Mouse (Mus musculus) kidney, postnatal 14 days (tissue): ENCODE measurements around the gene Gm20518.
A peak's percentile ranks its signal among the peaks of the same experiment; 100 is the strongest.

Experiments used
- DNase-seq: peaks from one replicate; pipeline ENCODE4 v3.0.0; 2022; ENCODE audit warnings: mixed read lengths

The Gm20518 gene

DNA sequence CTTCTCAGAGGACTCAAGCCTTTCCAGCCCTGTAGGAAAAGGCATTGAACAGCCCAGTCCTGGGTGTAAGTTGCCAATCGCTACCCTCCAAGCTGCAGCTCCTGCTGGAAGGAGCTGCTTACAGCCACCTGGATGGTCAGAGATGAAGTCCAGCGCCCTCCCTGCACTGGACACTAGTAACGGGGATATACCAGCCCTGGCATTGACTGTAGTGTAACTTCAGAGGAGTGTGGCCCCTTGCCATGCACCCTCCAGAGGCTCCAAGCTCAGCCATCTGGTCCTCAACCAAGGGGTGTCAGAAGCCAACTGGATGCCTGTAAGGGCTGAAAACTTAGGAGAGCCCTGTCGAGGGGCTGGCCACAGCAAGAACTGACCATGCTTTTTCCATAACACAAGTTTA lies 51.5 kb downstream of the Gm20518 start:
- DNase-seq, result no peak

DNA sequence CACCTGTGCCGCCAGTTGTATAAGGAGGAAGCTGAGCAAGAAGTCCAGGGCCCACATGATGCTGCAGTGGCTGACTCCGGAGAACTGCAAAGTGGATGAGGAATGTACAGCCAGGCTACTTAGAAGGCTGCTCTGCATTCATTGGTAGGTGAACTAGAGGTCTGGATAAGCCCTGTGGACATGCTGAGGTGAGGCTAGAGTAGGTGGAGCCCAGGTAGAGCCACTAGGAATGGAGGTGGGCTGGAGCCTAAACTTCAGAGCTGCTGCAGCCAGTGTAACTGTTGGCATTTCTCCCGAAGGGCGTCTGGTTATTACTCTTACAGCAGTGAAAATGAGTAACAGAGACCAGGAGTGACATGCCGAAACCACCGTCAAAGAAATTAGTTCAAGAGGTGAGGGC lies 53.4 kb downstream of the Gm20518 start, which contains the start of gene Car15:
Car15 (minus strand) TSS at position 314 of the 400 bp plus-strand sequence.
- DNase-seq, result peak; percentile 50

DNA sequence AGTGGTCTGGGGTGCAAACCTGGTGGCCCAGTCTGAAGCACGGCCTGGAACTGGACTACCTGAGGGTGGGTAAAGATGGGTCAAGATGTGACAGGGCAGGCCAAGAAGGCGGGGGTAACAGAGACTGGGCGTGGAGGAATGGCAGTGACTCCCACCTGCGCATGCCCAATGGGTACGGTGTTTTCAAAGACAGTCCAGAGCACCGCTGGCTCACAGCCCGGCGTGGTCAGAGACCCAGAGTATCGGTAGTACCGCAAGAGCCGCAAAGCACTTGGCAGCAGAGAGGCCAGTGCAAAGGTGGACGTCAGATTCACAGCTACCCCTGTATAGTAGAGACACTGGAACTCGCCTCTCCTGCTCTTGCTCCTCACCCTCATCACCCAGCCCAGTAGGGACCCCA lies 56.0 kb downstream of the Gm20518 start:
- peak; percentile 47 for DNase-seq

DNA sequence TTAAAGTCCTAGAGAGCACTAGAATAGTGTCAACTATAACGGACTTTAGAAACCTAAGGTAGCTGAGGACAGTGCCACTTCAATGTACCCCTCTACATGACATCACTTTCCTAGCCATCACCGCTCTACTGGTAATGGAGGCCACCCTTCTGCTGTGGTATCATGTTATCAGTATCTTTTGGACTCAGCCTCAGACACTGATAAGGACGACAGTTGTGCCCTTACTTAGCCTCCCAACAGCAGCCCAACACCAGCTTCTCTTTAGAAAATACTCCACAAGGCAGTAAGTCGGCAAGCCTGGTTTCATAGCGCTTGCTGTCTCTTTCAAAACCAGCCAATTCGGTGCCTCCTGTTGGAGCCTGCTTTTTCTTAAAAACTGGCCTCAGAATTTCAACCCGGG lies 56.9 kb downstream of the Gm20518 start:
- no peak for DNase-seq

DNA sequence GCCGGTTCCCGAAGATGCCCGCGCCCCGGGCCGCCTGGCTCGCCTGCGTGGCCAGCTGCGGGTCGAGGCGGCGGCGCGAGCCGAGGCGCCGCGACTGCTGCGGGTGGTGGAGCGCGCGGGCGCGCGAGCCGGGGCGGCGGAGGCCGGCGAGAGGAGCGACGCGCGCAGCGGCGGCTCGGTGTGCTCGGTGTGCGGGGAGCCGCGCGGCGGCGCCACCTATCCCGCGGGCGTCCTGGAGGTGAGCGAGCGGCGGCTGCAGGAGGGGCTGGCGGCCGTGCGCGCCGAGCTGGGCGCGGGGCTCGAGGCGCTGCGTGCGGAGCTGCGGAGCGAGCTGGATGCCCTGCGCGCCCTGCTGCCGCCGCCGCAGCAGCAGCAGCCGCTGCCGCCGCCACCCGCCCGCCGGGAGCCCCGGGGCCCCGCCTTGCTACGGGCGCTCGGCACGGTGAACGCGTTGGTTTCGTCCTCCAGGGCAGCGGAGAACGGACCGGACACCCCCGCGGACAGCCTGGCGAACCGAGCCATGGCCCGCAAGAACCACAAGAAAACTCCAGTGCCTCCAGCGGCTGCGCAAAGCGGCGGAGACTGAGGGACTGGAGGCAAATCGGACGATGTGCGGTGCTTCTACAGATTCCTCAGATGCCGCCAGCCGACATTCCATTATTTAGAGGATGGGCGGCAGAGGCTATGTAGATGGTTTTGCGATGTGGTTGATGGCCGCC lies 57.6 kb downstream of the Gm20518 start:
- DNase-seq, result no peak

DNA sequence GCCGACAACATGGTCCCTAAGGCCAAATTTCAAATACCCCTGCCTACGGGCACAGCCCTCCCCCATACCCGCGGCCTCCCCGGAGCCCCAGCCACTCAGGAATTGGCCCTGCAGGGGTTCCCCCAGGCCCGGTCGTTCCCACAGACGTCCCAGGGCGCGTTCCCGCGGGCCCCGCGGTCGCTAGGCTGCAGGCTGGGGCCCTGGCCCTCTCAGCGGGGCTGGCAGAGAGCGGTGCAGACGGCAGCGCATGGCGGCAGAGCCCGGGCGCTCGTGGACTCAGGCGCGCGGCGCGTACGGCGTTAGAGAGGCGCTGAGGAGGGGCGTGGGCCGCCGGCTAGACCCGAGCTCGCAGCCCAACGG lies 58.2 kb downstream of the Gm20518 start:
- DNase-seq, result no peak

DNA sequence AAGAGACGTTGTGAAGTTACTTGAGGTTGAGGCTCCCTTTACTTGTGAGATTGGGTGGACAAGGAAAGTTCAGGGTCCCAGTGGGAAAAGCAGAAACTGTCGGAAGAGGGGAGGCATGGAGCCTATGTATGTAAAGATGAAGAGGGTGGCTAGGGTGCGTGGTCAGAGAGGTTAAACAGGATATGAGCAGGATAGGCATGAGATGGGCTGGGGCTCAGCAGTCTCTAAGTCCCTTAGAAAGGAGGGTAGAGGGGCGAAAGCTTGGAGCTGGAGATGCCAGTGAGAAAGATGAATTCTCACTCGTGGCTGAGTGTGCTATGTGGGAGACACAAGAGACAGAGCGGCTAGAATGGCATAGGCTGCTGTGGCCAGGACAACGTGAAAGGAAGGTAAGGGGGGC lies 58.6 kb downstream of the Gm20518 start, which contains the start of gene B830017H08Rik:
B830017H08Rik (plus strand) TSS at position 301 of the 400 bp plus-strand sequence.
- DNase-seq, result no peak

DNA sequence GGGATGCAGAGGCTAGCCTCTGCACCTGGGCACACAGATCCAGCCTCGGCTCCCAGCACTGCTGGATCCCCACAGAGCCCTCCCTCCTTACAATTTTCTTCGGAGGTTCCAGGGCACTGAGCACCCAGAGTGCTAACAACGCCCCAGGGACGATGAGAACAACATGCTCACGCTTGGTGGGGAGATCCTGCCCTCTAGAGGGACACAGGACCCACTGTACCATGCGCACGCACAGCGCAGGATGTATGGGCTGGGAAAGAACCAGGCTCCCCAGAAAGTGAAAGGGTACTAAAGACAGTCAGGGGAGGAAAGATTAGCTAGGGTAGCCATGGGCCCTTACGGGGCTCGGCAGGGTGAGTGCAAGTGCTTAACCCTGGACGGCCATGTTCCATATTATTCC lies 59.7 kb downstream of the Gm20518 start:
- no peak for DNase-seq

DNA sequence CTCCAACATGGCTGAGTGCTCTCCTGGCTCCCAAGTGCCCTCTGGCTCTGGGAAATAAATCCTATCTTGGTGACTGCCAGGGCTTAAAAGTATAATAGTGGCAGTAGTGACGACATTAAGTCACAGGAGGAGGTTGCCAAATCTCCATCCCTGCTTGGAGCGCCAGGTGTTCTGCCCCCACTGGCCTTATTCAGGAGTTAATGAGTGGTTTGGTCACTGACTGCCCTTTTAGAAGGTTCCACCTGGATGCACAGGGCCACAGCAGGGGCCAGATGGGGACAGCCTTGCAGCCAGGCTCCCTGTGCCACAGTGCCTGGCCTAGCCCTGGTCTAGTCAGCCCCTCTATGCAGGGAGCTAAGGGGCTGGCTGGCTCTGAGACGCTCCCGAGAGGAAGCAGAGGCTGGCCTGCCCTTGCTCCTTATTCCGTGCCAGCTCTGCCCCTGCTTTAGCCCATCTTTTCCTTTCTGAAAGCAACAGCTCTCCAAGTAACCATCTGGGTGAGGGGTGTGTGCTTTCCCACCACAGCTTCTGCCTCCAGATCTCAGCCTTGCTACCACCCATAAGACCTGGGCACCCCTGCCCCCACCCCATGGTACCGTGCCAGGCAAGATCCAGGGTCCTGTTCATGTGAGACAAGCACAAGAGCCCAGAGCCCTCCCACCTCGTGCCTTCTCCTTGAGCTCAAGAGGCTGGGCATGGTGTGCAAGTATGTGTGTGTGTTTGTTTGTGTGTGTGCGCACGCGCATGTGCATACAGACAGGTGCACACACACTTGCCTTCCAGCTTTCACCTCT lies 60.9 kb downstream of the Gm20518 start:
- DNase-seq, result peak; percentile 62

DNA sequence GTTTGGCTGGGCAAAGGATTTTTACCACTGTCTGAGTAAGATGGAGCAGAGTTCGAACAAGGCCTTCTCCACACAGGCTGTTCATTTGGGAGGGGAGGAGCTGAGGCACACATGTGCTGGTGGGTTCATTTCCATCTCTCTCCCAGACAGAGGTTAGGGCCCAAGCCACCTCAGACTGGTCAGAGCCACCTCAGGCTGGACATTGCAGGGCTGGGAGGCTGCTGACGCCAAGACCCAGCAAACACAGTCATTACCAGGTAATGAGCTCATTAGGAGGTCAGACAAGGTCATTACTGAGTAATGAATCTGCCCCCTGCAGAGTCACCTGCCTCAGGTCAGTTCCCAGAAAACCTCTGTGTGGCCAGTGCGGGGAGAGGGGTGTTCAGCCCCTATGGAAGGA lies 62.6 kb downstream of the Gm20518 start:
- peak; percentile 75 for DNase-seq

DNA sequence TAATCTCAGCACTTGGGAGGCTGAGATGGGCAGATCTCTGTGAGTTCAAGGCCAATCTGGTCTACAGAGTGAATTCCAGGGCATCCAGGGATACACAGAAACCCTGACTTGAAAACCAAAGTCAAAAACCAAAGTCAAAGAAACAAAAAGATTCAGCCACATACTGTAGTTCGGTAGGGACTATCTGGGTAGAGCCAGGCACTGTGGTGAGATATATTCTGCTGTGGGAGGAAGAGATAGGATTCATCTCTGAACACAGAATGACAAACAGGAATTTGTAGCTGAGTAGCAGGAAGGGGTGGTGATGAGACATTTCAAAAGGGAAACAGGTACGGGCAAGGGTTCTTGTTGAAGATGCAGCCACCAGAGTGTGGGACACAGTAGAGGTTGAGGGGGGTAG lies 63.2 kb downstream of the Gm20518 start:
- DNase-seq, result no peak

DNA sequence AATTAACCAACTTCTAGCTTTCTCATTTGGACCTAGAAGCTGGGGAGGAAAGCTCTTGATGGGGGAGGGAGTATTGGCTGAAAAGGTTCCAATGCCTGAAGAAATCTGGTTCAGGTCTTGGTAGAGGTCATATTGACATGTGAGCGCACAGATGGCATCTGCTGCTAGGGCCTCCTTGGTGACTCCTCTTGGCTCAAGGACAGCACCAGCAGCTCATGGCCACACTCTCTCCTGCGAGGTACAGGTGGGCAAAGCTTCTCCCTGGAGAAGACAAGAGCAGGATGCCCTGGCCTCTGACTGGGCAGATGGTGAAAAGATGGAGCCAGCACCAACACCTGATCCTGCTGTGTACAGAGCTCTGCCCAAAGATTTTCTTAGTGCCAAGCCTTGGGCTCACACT lies 65.0 kb downstream of the Gm20518 start:
- no peak for DNase-seq

DNA sequence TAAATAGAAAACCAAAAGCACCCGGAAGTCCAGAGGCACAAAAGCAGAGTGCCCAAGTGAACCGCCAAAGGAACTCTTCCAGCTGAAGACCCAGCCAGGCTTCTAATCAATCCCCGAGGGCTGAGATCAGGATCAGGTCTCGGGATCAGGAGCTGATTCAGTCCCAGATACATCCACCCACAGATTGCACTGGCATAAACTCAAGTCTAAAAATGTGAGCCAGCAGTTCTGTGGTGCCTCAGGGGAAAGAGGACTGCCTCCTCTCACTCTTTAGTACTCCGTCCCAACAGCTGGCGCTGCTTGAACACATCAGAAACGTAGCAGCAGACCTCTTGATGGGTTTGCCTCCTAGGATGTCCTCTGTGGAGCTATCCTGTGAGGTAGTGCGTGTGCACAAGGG lies 74.9 kb downstream of the Gm20518 start:
- DNase-seq, result no peak

DNA sequence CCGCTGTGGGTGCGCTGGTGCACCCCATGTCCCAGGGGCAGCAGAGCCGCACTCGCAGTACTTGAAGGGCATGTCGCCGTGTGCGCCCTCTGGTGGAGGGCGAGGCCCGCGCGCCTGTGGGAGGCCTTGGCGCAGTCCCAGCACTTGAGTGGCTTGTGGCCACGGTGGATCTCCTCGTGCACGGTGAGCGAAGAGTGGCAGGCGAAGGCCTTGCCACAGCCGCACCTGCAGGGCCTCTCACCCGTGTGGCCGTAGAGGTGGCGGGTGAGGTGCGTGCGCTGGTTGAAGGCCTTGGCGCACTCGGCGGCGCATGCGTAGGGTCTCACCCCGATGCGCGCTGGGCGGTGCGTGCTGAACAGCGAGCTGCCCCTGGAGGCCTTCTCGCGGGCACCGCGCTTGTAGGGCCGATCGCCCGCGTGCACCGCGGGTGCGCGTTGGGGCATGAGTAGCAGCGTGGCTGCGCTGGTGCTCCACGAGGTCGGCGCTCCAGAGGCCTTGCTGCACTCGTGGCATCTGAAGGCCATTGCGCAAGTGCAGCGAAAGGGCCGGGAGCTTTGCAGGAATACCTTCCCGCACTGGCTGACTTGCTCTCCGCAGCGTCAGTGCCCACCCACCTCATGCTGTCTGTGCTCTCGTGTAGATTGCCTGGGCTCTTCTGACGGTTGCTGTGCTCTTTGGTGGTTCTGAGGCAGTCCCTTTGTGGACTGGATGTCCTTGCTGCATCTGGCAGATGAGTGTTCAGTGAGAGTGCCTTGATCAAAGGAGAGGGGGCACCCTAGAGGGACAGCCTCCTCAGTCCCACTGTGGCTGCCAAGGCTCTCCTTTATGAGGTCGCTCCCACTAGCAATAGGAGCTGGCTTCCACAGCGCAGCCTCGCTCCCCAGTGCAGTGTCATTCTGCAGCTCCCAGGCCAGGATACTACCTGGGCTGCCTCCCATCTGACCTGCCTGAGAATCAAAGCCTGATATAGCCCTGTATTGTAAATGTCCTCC lies 75.8 kb downstream of the Gm20518 start:
- peak; percentile 74 for DNase-seq

DNA sequence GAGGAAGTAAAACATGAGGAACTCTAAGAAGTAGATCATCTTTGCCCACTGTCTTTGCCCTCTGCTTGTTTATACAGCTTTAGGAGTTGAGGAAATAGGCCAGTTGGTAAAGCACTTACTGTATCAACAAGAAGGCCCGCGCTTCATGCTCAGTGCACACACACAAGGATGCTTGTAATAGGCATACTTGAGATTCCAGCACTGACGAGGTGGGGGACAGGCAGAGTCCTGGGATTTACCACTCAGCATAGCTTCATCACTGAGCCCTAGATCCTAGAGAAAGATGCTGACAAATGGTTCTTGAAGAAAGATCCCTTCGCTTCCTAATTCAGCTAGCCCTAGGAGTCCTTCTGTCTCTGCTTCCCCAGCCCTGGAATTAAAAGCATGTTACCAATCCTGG lies 78.3 kb downstream of the Gm20518 start:
- DNase-seq, result no peak

DNA sequence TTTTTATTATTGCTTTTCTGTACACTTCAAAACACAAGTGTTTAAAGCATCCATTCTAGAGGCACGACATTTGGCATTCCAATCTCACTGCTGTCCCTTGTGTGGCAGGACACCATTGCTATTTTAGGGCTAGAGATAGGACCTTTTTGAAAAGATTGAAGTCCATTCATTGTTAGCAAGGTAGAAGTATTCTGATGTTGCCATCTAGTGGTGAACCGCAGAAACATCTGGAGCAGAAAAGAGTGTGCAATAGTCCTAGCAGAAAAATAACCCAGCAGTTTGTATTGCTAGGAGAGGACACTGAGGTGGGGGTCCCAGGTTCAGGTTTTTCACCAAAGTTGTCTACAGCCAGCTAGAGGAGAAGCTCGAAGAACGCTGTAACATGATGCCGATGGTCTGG lies 79.4 kb downstream of the Gm20518 start:
- DNase-seq, result no peak

DNA sequence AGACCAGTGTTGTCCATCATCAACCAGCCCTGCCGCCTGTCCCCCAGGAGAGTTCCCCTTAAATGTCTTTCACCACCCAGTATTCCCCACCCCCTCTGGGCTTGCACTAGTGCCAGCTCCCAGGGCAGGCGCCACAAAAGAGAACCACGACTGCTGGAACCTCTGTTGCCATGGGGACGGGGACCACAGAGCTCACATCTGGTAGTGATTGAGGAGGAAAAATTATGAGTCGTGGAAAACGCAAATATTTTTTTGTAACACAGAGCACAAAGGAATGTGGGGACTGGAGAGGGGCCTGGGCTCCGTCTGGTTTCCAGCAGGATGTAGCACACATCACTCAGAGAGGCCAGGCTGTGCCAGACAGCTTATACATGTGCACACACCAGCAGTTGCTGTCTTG lies 81.8 kb downstream of the Gm20518 start:
- DNase-seq, result peak; percentile 68

DNA sequence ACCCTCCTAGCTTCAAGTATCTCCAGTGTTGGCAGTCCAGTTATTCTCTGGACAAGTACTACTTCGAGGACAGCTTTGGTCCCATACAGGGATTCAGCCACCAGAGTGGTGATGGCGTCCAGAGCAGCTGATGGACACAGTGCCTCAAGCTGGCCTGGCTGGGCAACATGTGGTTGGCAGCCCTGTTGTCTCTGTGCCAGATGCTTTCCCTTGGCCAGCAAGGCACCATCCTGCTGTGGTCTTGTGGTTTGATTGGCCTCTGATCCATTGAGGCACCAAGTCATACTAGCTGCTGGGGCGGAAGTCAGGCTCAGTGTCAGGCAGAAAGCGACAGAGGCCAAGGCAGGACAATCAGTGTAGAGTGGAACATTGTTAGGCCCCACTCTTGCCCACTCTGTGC lies 82.3 kb downstream of the Gm20518 start:
- DNase-seq, result no peak

DNA sequence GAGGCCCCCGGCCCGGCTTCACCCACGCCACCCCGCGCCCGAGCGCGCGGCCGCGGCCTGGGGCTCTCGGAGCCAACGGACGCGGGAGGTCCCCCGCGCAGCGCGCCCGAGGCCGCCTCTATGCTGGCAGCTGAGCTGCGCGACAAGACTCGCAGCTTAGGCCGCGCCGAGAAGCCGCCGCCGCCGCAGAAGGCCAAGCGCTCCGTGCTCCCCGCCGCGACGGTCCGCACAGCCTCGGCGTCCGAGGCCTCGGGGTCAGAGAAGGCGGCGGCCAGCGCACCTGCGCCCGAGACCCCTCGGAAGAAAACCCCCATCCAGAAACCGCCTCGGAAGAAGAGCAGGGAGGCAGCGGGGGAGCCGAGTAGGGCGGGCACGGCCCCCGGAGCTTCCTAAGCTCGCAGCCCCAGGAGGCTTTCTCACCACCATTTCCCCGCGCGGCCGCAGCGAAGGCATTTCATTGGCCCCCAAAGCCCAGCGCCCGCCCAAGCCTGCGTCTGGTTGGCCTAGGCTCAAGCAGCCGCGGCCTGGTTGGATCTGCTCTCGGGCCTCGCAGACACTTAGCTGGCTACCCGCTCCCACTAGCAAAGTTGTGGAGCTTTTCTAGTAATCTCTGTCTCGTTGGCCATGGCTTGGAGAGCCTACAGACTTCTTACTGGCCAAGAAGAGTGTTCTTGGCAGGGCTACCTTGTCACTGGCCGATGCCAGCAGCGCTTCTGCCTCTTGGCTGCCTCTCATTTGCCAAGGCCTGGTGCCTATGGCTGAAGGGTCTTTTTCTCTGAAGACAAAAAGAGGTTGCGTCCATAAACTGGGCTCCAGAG lies 84.1 kb downstream of the Gm20518 start:
- peak; percentile 89 for DNase-seq

DNA sequence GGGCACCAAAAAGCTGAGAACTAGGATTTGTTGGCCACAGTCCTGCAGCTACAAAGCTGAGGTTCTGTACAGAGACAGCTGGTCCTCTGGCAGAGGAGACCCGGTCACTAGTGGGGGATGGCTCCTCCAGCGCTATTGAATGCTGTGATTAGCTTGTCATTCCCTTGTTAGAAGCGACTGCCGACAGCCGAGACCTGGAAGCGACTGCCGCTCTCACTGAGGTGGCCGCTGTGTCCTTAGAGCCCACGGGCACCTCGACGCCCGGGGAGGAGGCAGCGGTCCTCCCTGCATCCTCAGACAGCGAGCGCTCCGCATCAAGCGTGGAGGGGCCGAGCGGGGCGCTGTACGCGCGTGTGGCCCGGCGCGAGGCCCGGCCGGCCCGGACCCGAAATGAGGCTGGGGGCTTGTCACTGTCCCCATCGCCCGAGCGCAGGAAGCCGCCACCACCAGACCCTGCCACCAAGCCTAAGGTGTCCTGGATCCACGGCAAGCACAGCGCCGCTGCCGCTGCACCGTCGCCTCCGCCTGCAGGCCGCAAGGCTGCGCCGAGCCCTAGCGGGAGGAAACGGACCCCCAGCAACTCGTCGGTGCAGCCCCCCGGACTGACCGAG lies 84.8 kb downstream of the Gm20518 start:
- DNase-seq, result no peak

DNA sequence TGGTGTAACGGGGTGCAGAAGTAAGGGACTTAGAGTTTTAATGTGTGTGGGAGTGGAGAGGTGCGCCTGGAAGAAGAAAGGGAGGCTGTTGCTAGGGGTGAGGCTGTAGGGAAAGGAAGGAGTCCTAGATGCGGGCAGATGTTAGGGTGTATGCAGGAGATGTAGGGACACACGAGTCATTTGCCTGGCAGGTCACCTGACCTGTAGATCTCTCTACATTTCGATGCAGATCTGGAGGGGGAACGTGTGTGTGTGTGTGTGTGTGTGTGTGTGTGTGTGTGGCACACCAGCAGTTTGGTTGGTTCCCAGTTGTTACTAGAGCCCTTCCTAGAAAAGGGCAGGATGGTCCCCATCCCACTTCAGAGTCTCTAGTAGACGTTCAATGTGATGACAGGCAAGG lies 86.5 kb downstream of the Gm20518 start:
- no peak for DNase-seq

DNA sequence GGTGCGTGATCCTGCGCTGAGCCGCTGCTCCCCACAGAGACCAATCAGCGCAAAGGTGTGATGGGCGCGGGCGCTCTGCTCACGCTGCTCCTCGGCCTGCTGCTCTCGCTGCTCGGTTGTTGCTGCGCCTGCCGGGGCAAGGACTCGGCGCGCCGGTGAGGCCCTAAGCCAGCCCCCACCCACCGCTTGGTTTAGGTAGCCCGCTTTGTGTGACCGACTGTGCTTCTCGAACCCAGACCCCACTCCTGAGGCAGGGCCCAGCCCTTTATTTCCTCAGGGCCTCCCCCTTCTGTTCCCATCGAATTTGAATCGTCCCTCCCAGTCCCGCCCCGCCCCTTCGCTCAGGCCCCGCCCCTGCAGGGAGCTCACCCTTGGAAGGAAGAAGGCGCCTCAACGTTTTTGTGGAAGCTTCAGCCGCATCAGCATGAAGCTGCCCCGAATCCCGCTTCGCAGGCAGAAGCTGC lies 87.0 kb downstream of the Gm20518 start:
- no peak for DNase-seq
